Mouse (Mus musculus): ENCODE results near the gene Irx5. TPM values are rescaled to one million over a fixed set of nuclear protein-coding genes. Genes with fewer than 3 reads are reported as not detected.

Gene Irx5
- polyA plus RNA-seq, 1 experiment from 2014 or later = 5.7 TPM

DNA sequence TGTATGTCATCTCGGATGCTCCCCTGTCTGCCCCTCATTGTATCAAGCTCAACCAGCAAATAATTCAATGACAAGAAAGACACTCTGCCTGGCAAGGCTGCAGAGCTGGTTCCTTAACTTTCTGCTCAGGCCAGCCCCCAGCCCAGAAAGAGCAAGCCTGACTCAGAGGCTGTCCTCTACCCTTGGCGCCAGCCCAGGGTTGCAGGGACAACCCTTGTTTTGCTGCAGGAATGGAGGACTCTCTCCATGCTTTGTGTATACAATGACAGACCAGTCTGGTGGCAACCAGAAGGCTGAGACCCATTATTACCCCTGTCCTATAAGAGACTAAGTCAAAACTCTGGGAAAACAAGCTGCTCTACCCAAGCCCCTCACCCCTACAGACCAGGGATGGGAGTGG, 46.8 kb downstream of the Irx5 start:
- H3K9ac ChIP-seq (replicated peaks; ENCODE audit: low read depth, low read length) = no peak overlapping the region
- H3K9me3 ChIP-seq (ENCODE audit: control insufficient read depth, low read length) = no peaks in the 10 kb centered on the region
- no peak overlapping the region for H3K4me3 ChIP-seq (ENCODE audit: low read depth, low read length)
- no peak overlapping the region for H3K27ac ChIP-seq (ENCODE audit: low read depth, low read length)
- H3K4me2 ChIP-seq (ENCODE audit: low read depth, low read length) = no peak overlapping the region
- no peaks in the 10 kb centered on the region for H3K27me3 ChIP-seq (ENCODE audit: control insufficient read depth, insufficient read depth, low read length)
- ATAC-seq (ENCODE audit: low read depth) = no peak
- 69% methylated on average over 2 of the region's 2 CpGs for WGBS
- H3K4me1 ChIP-seq (ENCODE audit: control insufficient read depth, insufficient read depth, low read length) = no peaks in the 10 kb centered on the region
- no peaks in the 10 kb centered on the region for H3K36me3 ChIP-seq (ENCODE audit: control insufficient read depth, insufficient read depth, low read length)

DNA sequence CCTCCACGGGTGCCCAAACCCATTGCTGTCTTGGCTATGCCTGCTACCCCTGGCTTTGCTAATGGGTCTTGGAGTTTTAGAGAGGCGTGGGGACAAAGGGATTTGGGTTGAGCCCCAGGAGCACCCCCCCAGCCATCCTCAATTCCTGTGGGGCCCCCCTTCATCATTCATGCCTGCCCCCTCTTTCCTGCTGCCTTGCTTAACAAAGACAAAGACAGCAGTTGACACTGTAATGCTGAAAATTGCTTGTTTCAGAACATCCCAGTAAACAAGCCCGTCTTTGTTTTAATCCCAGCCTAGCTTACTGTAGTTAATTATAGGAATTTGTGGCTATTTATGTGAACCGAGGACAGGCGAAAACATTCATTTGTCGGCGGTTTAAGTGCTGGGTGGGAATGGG, 50.7 kb downstream of the Irx5 start:
- H3K36me3 ChIP-seq (ENCODE audit: control insufficient read depth, insufficient read depth, low read length) = no peaks in the 10 kb centered on the region
- H3K9ac ChIP-seq (replicated peaks; ENCODE audit: low read depth, low read length) = no peak overlapping the region
- H3K27ac ChIP-seq (ENCODE audit: low read depth, low read length) = no peak overlapping the region
- no peaks in the 10 kb centered on the region for H3K9me3 ChIP-seq (ENCODE audit: control insufficient read depth, low read length)
- no peak overlapping the region for H3K4me2 ChIP-seq (ENCODE audit: low read depth, low read length)
- no peak overlapping the region for H3K4me3 ChIP-seq (ENCODE audit: low read depth, low read length)
- H3K4me1 ChIP-seq (ENCODE audit: control insufficient read depth, insufficient read depth, low read length) = no peaks in the 10 kb centered on the region
- H3K27me3 ChIP-seq (ENCODE audit: control insufficient read depth, insufficient read depth, low read length) = no peaks in the 10 kb centered on the region
- no peak for ATAC-seq (ENCODE audit: low read depth)
- 50% methylated on average over 7 of the region's 7 CpGs for WGBS

DNA sequence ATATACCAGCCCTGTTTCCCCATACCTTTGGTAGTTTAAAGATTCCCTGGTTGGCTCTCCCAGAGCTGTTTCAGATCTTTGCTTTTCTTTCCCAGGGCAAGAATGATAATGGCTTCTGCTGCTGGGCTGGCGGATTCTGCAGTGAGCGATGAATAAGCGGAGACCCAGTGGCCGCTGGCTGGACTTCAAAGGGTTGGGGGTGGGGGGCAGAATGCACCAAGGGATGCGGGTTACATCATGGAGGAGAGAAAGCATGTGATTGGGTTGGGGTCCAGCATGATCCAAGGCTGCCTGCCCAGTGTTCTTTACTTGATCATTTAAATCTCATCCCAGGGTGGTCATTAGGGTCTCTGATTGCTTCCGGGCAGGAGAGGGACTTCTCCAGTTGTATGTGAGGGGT, 56.2 kb downstream of the Irx5 start:
- ATAC-seq (ENCODE audit: low read depth) = no peak
- Histone ChIP-seq H3K36me3 (ENCODE audit: control insufficient read depth, insufficient read depth, low read length) (no peaks in the 10 kb centered on the region), H3K27ac (ENCODE audit: low read depth, low read length) (no peak overlapping the region), H3K9ac (replicated peaks; ENCODE audit: low read depth, low read length) (no peak overlapping the region), H3K27me3 (ENCODE audit: control insufficient read depth, insufficient read depth, low read length) (no peaks in the 10 kb centered on the region), H3K4me2 (ENCODE audit: low read depth, low read length) (no peak overlapping the region), H3K9me3 (ENCODE audit: control insufficient read depth, low read length) (no peaks in the 10 kb centered on the region), H3K4me1 (ENCODE audit: control insufficient read depth, insufficient read depth, low read length) (no peaks in the 10 kb centered on the region), H3K4me3 (ENCODE audit: low read depth, low read length) (no peak overlapping the region)
- WGBS = 63% methylated on average over 6 of the region's 6 CpGs

DNA sequence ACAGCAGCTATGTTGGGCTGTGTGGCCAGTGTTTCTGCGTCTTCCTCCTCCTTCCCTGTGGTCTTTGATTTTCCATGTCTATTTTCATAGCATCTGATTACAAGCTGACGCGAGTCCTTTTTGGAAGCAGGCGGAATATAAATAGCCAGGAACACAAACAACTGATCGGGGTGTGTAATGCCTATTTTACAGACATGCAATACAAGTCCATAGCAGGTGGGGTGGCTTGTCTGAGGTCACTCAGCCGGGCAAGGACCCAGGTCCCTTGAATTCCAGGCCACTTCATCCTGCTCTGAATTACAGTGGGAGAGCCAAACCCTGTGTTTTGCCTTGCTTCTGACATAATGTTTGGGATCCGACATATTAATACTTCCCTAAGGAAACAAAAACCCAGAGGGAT, 63.2 kb downstream of the Irx5 start:
- H3K27ac ChIP-seq (ENCODE audit: low read depth, low read length) = no peak overlapping the region
- WGBS = 86% methylated on average over 7 of the region's 7 CpGs
- no peak for ATAC-seq (ENCODE audit: low read depth)
- H3K4me3 ChIP-seq (ENCODE audit: low read depth, low read length) = no peak overlapping the region
- no peaks in the 10 kb centered on the region for H3K27me3 ChIP-seq (ENCODE audit: control insufficient read depth, insufficient read depth, low read length)
- H3K9ac ChIP-seq (replicated peaks; ENCODE audit: low read depth, low read length) = no peak overlapping the region
- H3K4me2 ChIP-seq (ENCODE audit: low read depth, low read length) = no peak overlapping the region
- no peaks in the 10 kb centered on the region for H3K4me1 ChIP-seq (ENCODE audit: control insufficient read depth, insufficient read depth, low read length)
- no peaks in the 10 kb centered on the region for H3K36me3 ChIP-seq (ENCODE audit: control insufficient read depth, insufficient read depth, low read length)
- H3K9me3 ChIP-seq (ENCODE audit: control insufficient read depth, low read length) = no peaks in the 10 kb centered on the region
